Mouse (Mus musculus) embryonic facial prominence, embryonic 10.5 days (tissue): ENCODE results near the gene Dmd. TPM values are rescaled to one million over a fixed set of nuclear protein-coding genes. Genes with fewer than 3 reads are reported as not detected.
A peak's percentile ranks its signal among the peaks of the same experiment; 100 is the strongest.

ENCODE experiments used
- DNase-seq: peaks from one replicate; pipeline ENCODE4 v3.0.0-alpha.2; 2017; ENCODE audit warnings: low spot score
- H3K27ac ChIP-seq: fragments of 300-500 bp; sonication (generic); replicated peaks from 2 replicates; pipeline ENCODE4 v1.5.1; 2016; ENCODE audit warnings: mild to moderate bottlenecking
- H3K27me3 ChIP-seq: fragments of 300-500 bp; sonication (generic); replicated peaks from 2 replicates; pipeline ENCODE4 v1.6.1; 2016; ENCODE audit warnings: low read depth, mild to moderate bottlenecking; ENCODE audit not compliant: poor library complexity, severe bottlenecking
- H3K36me3 ChIP-seq: fragments of 300-500 bp; sonication (generic); replicated peaks from 2 replicates; pipeline ENCODE4 v1.6.1; 2016; ENCODE audit warnings: mild to moderate bottlenecking, moderate library complexity
- H3K4me1 ChIP-seq: fragments of 300-500 bp; sonication (generic); 2 replicates; pipeline ENCODE4 v1.6.1; 2016
- H3K4me3 ChIP-seq: fragments of 300-500 bp; sonication (generic); 2 replicates; pipeline ENCODE4 v1.5.1; 2016; ENCODE audit warnings: mild to moderate bottlenecking, moderate library complexity
- H3K9me3 ChIP-seq: fragments of 300-500 bp; sonication (generic); 2 replicates; pipeline ENCODE4 v1.6.1; 2016; ENCODE audit warnings: mild to moderate bottlenecking
- whole genome bisulfite sequencing: fragments of 180-500 bp; shearing (Covaris S2); methylation state at CpG from one replicate; pipeline ENCODE4 v1.1.7; 2016; 5-methylcytosine and 5-hydroxymethylcytosine counted together
- polyA plus RNA-seq: library from polyadenylated mRNA; unstranded; fragments of >200 nt; fragmentation: Nextera tagmentation; extraction: Ambion mirVana; gene quantifications from 2 replicates; pipeline ENCODE4 v1.2.1, GENCODE M21; 2016

Dmd gene
- polyA plus RNA-seq, 1 experiment from 2014 or later, result 11.2 TPM

- no peak overlapping the region for H3K27ac ChIP-seq
- H3K9me3 ChIP-seq, result no peaks in the 10 kb centered on the region
- no peak for DNase-seq
- WGBS, result 34% methylated on average over 3 of the region's 3 CpGs
- H3K27me3 ChIP-seq, result no peaks in the 10 kb centered on the region
- H3K36me3 ChIP-seq, result no peaks in the 10 kb centered on the region
- no peaks in the 10 kb centered on the region for H3K4me1 ChIP-seq
- no peak overlapping the region for H3K4me3 ChIP-seq
These were observed 1495.3 kb downstream of the Dmd start for GRCm38 (mm10) chrX:84443985-84444384.

- Histone ChIP-seq H3K9me3 (no peaks in the 10 kb centered on the region), H3K36me3 (no peaks in the 10 kb centered on the region), H3K4me3 (no peak overlapping the region), H3K27ac (no peak overlapping the region), H3K4me1 (no peaks in the 10 kb centered on the region), H3K27me3 (no peaks in the 10 kb centered on the region)
- DNase-seq, result no peak
These were observed 1496.0 kb downstream of the Dmd start for GRCm38 (mm10) chrX:84444638-84445037.

- H3K9me3 ChIP-seq, result no peaks in the 10 kb centered on the region
- H3K27ac ChIP-seq, result no peak overlapping the region
- H3K27me3 ChIP-seq, result no peaks in the 10 kb centered on the region
- WGBS, result 81% methylated on average over 1 of the region's 1 CpGs
- H3K4me1 ChIP-seq, result no peaks in the 10 kb centered on the region
- no peak overlapping the region for H3K4me3 ChIP-seq
- peak; percentile 20 for DNase-seq
- H3K36me3 ChIP-seq, result no peaks in the 10 kb centered on the region
These were observed 1505.8 kb downstream of the Dmd start for GRCm38 (mm10) chrX:84454473-84454872.

- 68% methylated on average over 3 of the region's 3 CpGs for WGBS
- DNase-seq, result no peak
- no peaks in the 10 kb centered on the region for H3K4me1 ChIP-seq
These were observed 1566.1 kb downstream of the Dmd start for GRCm38 (mm10) chrX:84514650-84515366.

GRCm38 (mm10) chrX:84551995-84552394 is 1603.3 kb downstream of the Dmd start:
- DNase-seq, result no peak
- Histone ChIP-seq H3K4me1 (no peaks in the 10 kb centered on the region), H3K4me3 (no peak overlapping the region), H3K27me3 (no peaks in the 10 kb centered on the region), H3K27ac (no peak overlapping the region), H3K36me3 (no peaks in the 10 kb centered on the region), H3K9me3 (no peaks in the 10 kb centered on the region)
- WGBS, result 87% methylated on average over 1 of the region's 1 CpGs

More at GRCm38 (mm10) chrX:84514650-84515366, 1566.1 kb downstream of the Dmd start:
- H3K9me3 ChIP-seq, result no peaks in the 10 kb centered on the region
- H3K27ac ChIP-seq, result no peak overlapping the region
- H3K27me3 ChIP-seq, result no peaks in the 10 kb centered on the region
- H3K36me3 ChIP-seq, result no peaks in the 10 kb centered on the region
- no peak overlapping the region for H3K4me3 ChIP-seq

- Histone ChIP-seq H3K4me1 (no peaks in the 10 kb centered on the region), H3K27ac (no peak overlapping the region), H3K4me3 (no peak overlapping the region), H3K36me3 (no peaks in the 10 kb centered on the region), H3K9me3 (no peaks in the 10 kb centered on the region), H3K27me3 (no peaks in the 10 kb centered on the region)
- WGBS, result 8% methylated on average over 1 of the region's 1 CpGs
- no peak for DNase-seq
These were observed 1604.8 kb downstream of the Dmd start for GRCm38 (mm10) chrX:84553441-84553840.

GRCm38 (mm10) chrX:84598476-84598875 is 1649.8 kb downstream of the Dmd start:
- H3K36me3 ChIP-seq, result no peaks in the 10 kb centered on the region
- H3K27ac ChIP-seq, result no peak overlapping the region
- H3K9me3 ChIP-seq, result no peaks in the 10 kb centered on the region
- DNase-seq, result no peak
- H3K27me3 ChIP-seq, result no peaks in the 10 kb centered on the region
- H3K4me1 ChIP-seq, result no peaks in the 10 kb centered on the region
- H3K4me3 ChIP-seq, result no peak overlapping the region

GRCm38 (mm10) chrX:84640446-84640845 is 1691.8 kb downstream of the Dmd start:
- Histone ChIP-seq H3K36me3 (no peaks in the 10 kb centered on the region), H3K4me3 (no peak overlapping the region), H3K9me3 (no peaks in the 10 kb centered on the region), H3K27ac (no peak overlapping the region), H3K27me3 (no peaks in the 10 kb centered on the region), H3K4me1 (no peaks in the 10 kb centered on the region)
- no peak for DNase-seq

- no peaks in the 10 kb centered on the region for H3K36me3 ChIP-seq
- H3K27me3 ChIP-seq, result no peaks in the 10 kb centered on the region; the same call in 1 of the 2 replicates
- DNase-seq, result no peak
- H3K4me1 ChIP-seq, result no peaks in the 10 kb centered on the region
- H3K9me3 ChIP-seq, result no peaks in the 10 kb centered on the region
- H3K27ac ChIP-seq, result no peak overlapping the region
- WGBS, result 37% methylated on average over 4 of the region's 4 CpGs
- H3K4me3 ChIP-seq, result no peak overlapping the region
These were observed 1799.0 kb downstream of the Dmd start for GRCm38 (mm10) chrX:84747683-84748082.

- Histone ChIP-seq H3K4me1 (no peaks in the 10 kb centered on the region), H3K36me3 (no peaks in the 10 kb centered on the region), H3K27ac (no peak overlapping the region), H3K27me3 (peaks cover 27% of the 10 kb centered on the region), H3K4me3 (no peak overlapping the region), H3K9me3 (no peaks in the 10 kb centered on the region)
- peak; percentile 67 for DNase-seq
- 26% methylated on average over 3 of the region's 3 CpGs for WGBS
These were observed 1911.5 kb downstream of the Dmd start for GRCm38 (mm10) chrX:84860012-84860647.

- Histone ChIP-seq H3K36me3 (no peaks in the 10 kb centered on the region), H3K27ac (no peak overlapping the region), H3K9me3 (no peaks in the 10 kb centered on the region), H3K4me3 (no peak overlapping the region), H3K27me3 (peaks cover 12% of the 10 kb centered on the region), H3K4me1 (no peaks in the 10 kb centered on the region)
- DNase-seq, result no peak
- 53% methylated on average over 4 of the region's 4 CpGs for WGBS
These were observed 1924.4 kb downstream of the Dmd start for GRCm38 (mm10) chrX:84873090-84873489.

- no peak overlapping the region for H3K27ac ChIP-seq
- DNase-seq, result no peak
- no peaks in the 10 kb centered on the region for H3K4me1 ChIP-seq
- H3K9me3 ChIP-seq, result no peaks in the 10 kb centered on the region
- H3K36me3 ChIP-seq, result no peaks in the 10 kb centered on the region
- no peak overlapping the region for H3K4me3 ChIP-seq
- H3K27me3 ChIP-seq, result peaks cover 4% of the 10 kb centered on the region; the same call in 1 of the 2 replicates
- 69% methylated on average over 3 of the region's 3 CpGs for WGBS
These were observed 1929.5 kb downstream of the Dmd start for GRCm38 (mm10) chrX:84878125-84878524.

GRCm38 (mm10) chrX:84932715-84933473 is 1984.2 kb downstream of the Dmd start:
- no peak overlapping the region for H3K27ac ChIP-seq
- H3K9me3 ChIP-seq, result no peaks in the 10 kb centered on the region
- no peaks in the 10 kb centered on the region for H3K36me3 ChIP-seq
- H3K27me3 ChIP-seq, result no peaks in the 10 kb centered on the region; the same call in none of the 2 replicates
- WGBS, result 83% methylated on average over 10 of the region's 10 CpGs
- no peak for DNase-seq
- no peaks in the 10 kb centered on the region for H3K4me1 ChIP-seq
- H3K4me3 ChIP-seq, result no peak overlapping the region
